Mouse (Mus musculus): Measurements from ENCODE around the gene Arhgap15. TPM values are rescaled to one million over a fixed set of nuclear protein-coding genes. Genes with fewer than 3 reads are reported as not detected.

The Arhgap15 gene
- total RNA-seq, 2 experiments from 2014 or later = 2.9 to 4.3 TPM

- peak; percentile 67 for DNase-seq
Measured at GRCm38 (mm10) chr2:44112990-44113798, 364.6 kb downstream of the Arhgap15 start.

- DNase-seq = no peak
Measured at GRCm38 (mm10) chr2:44114296-44114695, 365.7 kb downstream of the Arhgap15 start.

- DNase-seq = no peak
Measured at GRCm38 (mm10) chr2:44121162-44121561, 372.5 kb downstream of the Arhgap15 start.

GRCm38 (mm10) chr2:44123246-44123645, 374.6 kb downstream of the Arhgap15 start:
- no peak for DNase-seq

GRCm38 (mm10) chr2:44124093-44124492, 375.5 kb downstream of the Arhgap15 start:
- no peak for DNase-seq

- DNase-seq = no peak
Measured at GRCm38 (mm10) chr2:44124683-44125082, 376.1 kb downstream of the Arhgap15 start.

GRCm38 (mm10) chr2:44126044-44126695, 377.5 kb downstream of the Arhgap15 start:
- no peak for DNase-seq

- DNase-seq = no peak
Measured at GRCm38 (mm10) chr2:44129533-44129932, 380.9 kb downstream of the Arhgap15 start.

- DNase-seq = no peak
Measured at GRCm38 (mm10) chr2:44131271-44131670, 382.6 kb downstream of the Arhgap15 start.

- no peak for DNase-seq
Measured at GRCm38 (mm10) chr2:44134796-44135195, 386.2 kb downstream of the Arhgap15 start.

- no peak for DNase-seq
Measured at GRCm38 (mm10) chr2:44140455-44140854, 391.8 kb downstream of the Arhgap15 start.

- no peak for DNase-seq
Measured at GRCm38 (mm10) chr2:44142152-44142551, 393.5 kb downstream of the Arhgap15 start.

- DNase-seq = no peak
Measured at GRCm38 (mm10) chr2:44142611-44143010, 394.0 kb downstream of the Arhgap15 start.

GRCm38 (mm10) chr2:44146124-44146981, 397.7 kb downstream of the Arhgap15 start:
- DNase-seq = no peak

GRCm38 (mm10) chr2:44147486-44147885, 398.9 kb downstream of the Arhgap15 start:
- DNase-seq = no peak

- no peak for DNase-seq
Measured at GRCm38 (mm10) chr2:44147971-44148370, 399.3 kb downstream of the Arhgap15 start.

- DNase-seq = no peak
Measured at GRCm38 (mm10) chr2:44148550-44149100, 400.0 kb downstream of the Arhgap15 start.

- no peak for DNase-seq
Measured at GRCm38 (mm10) chr2:44152301-44152700, 403.7 kb downstream of the Arhgap15 start.

GRCm38 (mm10) chr2:44160358-44160757, 411.7 kb downstream of the Arhgap15 start:
- no peak for DNase-seq

- DNase-seq = peak; percentile 28
Measured at GRCm38 (mm10) chr2:44165789-44166188, 417.2 kb downstream of the Arhgap15 start.

- no peak for DNase-seq
Measured at GRCm38 (mm10) chr2:44166716-44167115, 418.1 kb downstream of the Arhgap15 start.

- DNase-seq = no peak
Measured at GRCm38 (mm10) chr2:44184476-44184875, 435.9 kb downstream of the Arhgap15 start.
